Mouse (Mus musculus) MEL-GATA-1-ER (cell line): ENCODE data around the gene Jak1.

ENCODE experiments used
- DNase-seq: peaks from one replicate; pipeline ENCODE4 v3.0.0-alpha.2; 2012; ENCODE audit warnings: low read depth; ENCODE audit errors: extremely low read depth

Gene Jak1

GRCm38 (mm10) chr4:101192241-101192976 lies 72.7 kb downstream of the Jak1 start:
- peak; percentile 10 for DNase-seq

- no peak for DNase-seq
Observed at GRCm38 (mm10) chr4:101187381-101187780, 77.7 kb downstream of the Jak1 start.

- DNase-seq, result no peak
Observed at GRCm38 (mm10) chr4:101186591-101186990, 78.5 kb downstream of the Jak1 start.

- DNase-seq, result no peak
Observed at GRCm38 (mm10) chr4:101185216-101185615, 79.9 kb downstream of the Jak1 start.

GRCm38 (mm10) chr4:101182603-101183011 lies 82.5 kb downstream of the Jak1 start:
- no peak for DNase-seq

- DNase-seq, result no peak
Observed at GRCm38 (mm10) chr4:101180681-101181080, 84.4 kb downstream of the Jak1 start.

- no peak for DNase-seq
Observed at GRCm38 (mm10) chr4:101179836-101180235, 85.2 kb downstream of the Jak1 start.

- no peak for DNase-seq
Observed at GRCm38 (mm10) chr4:101179076-101179475, 86.0 kb downstream of the Jak1 start.

- DNase-seq, result no peak
Observed at GRCm38 (mm10) chr4:101177796-101178195, 87.3 kb downstream of the Jak1 start.

GRCm38 (mm10) chr4:101176123-101176522 lies 89.0 kb downstream of the Jak1 start:
- no peak for DNase-seq

GRCm38 (mm10) chr4:101174916-101175625 lies 90.0 kb downstream of the Jak1 start:
- DNase-seq, result no peak

GRCm38 (mm10) chr4:101172738-101173137 lies 92.3 kb downstream of the Jak1 start:
- DNase-seq, result peak; percentile 59

GRCm38 (mm10) chr4:101168189-101168778 lies 96.8 kb downstream of the Jak1 start:
- DNase-seq, result no peak

- no peak for DNase-seq
Observed at GRCm38 (mm10) chr4:101167777-101168176, 97.3 kb downstream of the Jak1 start.

- no peak for DNase-seq
Observed at GRCm38 (mm10) chr4:101165776-101166175, 99.3 kb downstream of the Jak1 start.

- no peak for DNase-seq
Observed at GRCm38 (mm10) chr4:101164673-101165072, 100.4 kb downstream of the Jak1 start.

- DNase-seq, result no peak
Observed at GRCm38 (mm10) chr4:101164189-101164588, 100.9 kb downstream of the Jak1 start.

GRCm38 (mm10) chr4:101160821-101161220 lies 104.3 kb downstream of the Jak1 start:
- DNase-seq, result no peak

- no peak for DNase-seq
Observed at GRCm38 (mm10) chr4:101159191-101159764, 105.8 kb downstream of the Jak1 start.

- DNase-seq, result no peak
Observed at GRCm38 (mm10) chr4:101158282-101158681, 106.8 kb downstream of the Jak1 start.

- no peak for DNase-seq
Observed at GRCm38 (mm10) chr4:101157476-101157875, 107.6 kb downstream of the Jak1 start.

GRCm38 (mm10) chr4:101155541-101155940 lies 109.5 kb downstream of the Jak1 start:
- peak; percentile 46 for DNase-seq
